Mouse (Mus musculus) stomach, embryonic 14.5 days (tissue): ENCODE data around the gene Pank4. TPM values are rescaled to one million over a fixed set of nuclear protein-coding genes. Genes with fewer than 3 reads are reported as not detected.

ENCODE experiments used
- ATAC-seq: fragments of 200-750 bp; cut with Nextera tagmentation; 2 replicates; pipeline ENCODE4 v1.8.0; 2017; ENCODE audit warnings: low read depth, moderate TSS enrichment; ENCODE audit not compliant: insufficient number of reproducible peaks, insufficient read depth, low FRiP score
- H3K27ac ChIP-seq: fragments of 300-500 bp; sonication (generic); 2 replicates; pipeline ENCODE4 v1.5.1; 2014; ENCODE audit warnings: mild to moderate bottlenecking, low read length, moderate library complexity, mixed read lengths
- H3K27me3 ChIP-seq: fragments of 300-500 bp; sonication (generic); 2 replicates; pipeline ENCODE4 v1.6.1; 2014; ENCODE audit warnings: low read length, control low read depth, mixed read lengths; ENCODE audit not compliant: control insufficient read depth, insufficient read depth
- H3K36me3 ChIP-seq: fragments of 300-500 bp; sonication (generic); 2 replicates; pipeline ENCODE4 v1.6.1; 2014; ENCODE audit warnings: mild to moderate bottlenecking, control low read depth, low read length, moderate library complexity, mixed read lengths; ENCODE audit not compliant: control insufficient read depth, insufficient read depth
- H3K4me1 ChIP-seq: fragments of 300-500 bp; sonication (generic); 2 replicates; pipeline ENCODE4 v1.6.1; 2014; ENCODE audit warnings: low read length, control low read depth, mixed read lengths; ENCODE audit not compliant: control insufficient read depth, insufficient read depth
- H3K4me2 ChIP-seq: fragments of 300-500 bp; sonication (generic); replicated peaks from 2 replicates; pipeline ENCODE4 v1.6.1; 2014; ENCODE audit warnings: low read depth, low read length, control low read depth
- H3K4me3 ChIP-seq: fragments of 300-500 bp; sonication (generic); 2 replicates; pipeline ENCODE4 v1.5.1; 2014; ENCODE audit warnings: low read depth, low read length, control low read depth
- H3K9ac ChIP-seq: fragments of 300-500 bp; sonication (generic); replicated peaks from 2 replicates; pipeline ENCODE4 v1.6.1; 2014; ENCODE audit warnings: low read depth, mild to moderate bottlenecking, control low read depth, low read length, moderate library complexity, mixed read lengths
- H3K9me3 ChIP-seq: fragments of 300-500 bp; sonication (generic); 2 replicates; pipeline ENCODE4 v1.6.1; 2016; ENCODE audit warnings: low read depth, low read length, control low read depth; ENCODE audit not compliant: control insufficient read depth
- WGBS: fragments of 180-500 bp; shearing (Covaris S2); extraction: QIAGEN DNeasy Blood & Tissue Kit; methylation state at CpG from one replicate; pipeline ENCODE4 v1.1.7; 2014; 5-methylcytosine and 5-hydroxymethylcytosine counted together
- polyA plus RNA-seq: library from polyadenylated mRNA; unstranded; fragments of >200 nt; fragmentation: Nextera tagmentation; extraction: Ambion mirVana; gene quantifications from 2 replicates; pipeline ENCODE4 v1.2.1, GENCODE M21; 2014

Gene Pank4
- polyA plus RNA-seq = 48.3 and 50.4 TPM in 2 replicates

DNA sequence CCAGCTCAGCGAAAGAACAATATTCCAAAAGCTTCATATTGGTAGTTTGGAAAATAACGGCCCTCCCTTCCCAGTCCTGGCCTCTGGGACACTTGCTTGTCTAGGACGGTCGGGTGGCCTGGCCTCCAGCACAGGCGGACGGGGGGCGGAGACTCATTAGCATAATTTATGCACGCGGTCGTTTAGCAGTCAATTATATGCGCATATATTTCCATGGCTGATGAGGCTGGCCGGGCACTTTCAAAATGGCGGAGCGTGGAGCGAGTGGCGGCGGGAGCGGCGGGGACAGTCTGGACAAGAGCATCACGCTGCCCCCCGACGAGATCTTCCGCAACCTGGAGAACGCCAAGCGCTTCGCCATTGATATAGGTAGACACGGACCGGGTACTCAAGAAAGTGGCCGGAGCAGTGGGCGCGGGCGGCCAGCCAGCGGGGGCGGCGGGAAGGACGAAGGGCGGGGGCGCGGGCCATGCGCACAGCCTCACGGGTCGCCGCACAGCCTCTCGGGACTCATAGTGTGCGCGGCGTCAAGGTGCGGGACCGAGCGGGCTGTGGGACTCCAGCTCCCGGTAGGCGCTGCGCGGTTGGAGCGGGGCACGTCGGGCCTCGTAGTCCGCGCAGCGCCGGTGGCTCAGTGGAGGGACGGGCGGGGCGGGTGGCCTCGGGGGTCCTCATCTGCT is at the start of gene Pank4:
Gene Pank4 (plus strand): TSS at position 223 of the 680 bp plus-strand sequence.
- peaks cover 31% of the 10 kb centered on the region for H3K4me1 ChIP-seq

DNA sequence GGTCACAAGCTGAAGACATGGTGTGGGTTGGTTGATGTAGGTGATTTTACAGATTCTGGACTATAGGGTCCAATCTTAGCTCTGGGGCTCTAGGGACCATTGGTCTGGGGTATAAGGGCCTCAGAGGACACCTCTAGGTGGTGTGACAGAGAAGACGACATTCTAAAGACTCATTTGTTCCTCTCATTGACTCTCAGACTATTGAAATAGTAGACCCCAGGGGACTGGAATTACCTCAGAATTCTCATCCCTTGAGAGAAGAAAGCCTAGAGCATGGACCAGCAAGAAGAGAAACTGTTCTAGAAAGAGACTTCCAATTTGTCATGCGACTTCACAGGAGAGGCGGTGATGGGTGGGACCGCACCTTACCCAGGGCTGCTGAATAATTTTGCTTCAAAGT is 49.7 kb upstream of the Pank4 start:
- H3K27me3 ChIP-seq = no peaks in the 10 kb centered on the region
- H3K4me2 ChIP-seq = no peak overlapping the region
- H3K4me3 ChIP-seq = no peak overlapping the region
- 92% methylated on average over 4 of the region's 4 CpGs for WGBS
- no peak overlapping the region for H3K27ac ChIP-seq
- H3K9ac ChIP-seq = no peak overlapping the region
- H3K36me3 ChIP-seq = no peaks in the 10 kb centered on the region
- no peak for ATAC-seq
- peaks cover 15% of the 10 kb centered on the region for H3K4me1 ChIP-seq
- H3K9me3 ChIP-seq = no peaks in the 10 kb centered on the region

More for the DNA sequence above, at the start of gene Pank4:
- Histone ChIP-seq H3K27ac (peak within 1 kb of the TSS; percentile 88), H3K9me3 (no peaks in the 10 kb centered on the region), H3K27me3 (peaks cover 35% of the 10 kb centered on the region), H3K4me3 (peak within 1 kb of the TSS; percentile 84), H3K36me3 (peaks cover 8% of the 10 kb centered on the region), H3K9ac (peak within 1 kb of the TSS; percentile 77), H3K4me2 (peak within 1 kb of the TSS; percentile 85)
- peak; percentile 95 for ATAC-seq
- under 1% methylated on average over 60 of the region's 66 CpGs for WGBS

DNA sequence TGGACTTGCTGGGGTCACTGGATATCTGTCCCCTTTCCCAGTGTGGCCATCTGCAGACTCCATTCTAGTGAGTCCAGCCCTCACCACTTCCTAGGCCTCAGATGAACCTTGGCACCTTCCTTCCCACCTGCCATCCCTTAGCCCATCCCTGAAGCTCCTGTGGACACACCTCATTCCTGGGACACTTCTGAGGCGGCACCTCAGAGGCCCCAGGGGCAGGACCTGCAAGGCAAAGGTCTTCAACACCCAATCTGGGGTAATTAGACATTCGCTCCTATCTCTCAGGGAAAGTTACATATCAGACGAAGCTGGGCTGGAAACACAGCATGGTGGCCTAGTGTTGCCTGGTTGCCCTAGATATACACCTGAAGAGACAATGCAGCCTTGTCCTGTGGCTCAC is 49.2 kb upstream of the Pank4 start:
- no peaks in the 10 kb centered on the region for H3K9me3 ChIP-seq
- H3K9ac ChIP-seq = no peak overlapping the region
- ATAC-seq = no peak
- WGBS = 64% methylated on average over 3 of the region's 3 CpGs
- peaks cover 15% of the 10 kb centered on the region for H3K4me1 ChIP-seq
- no peaks in the 10 kb centered on the region for H3K36me3 ChIP-seq
- no peak overlapping the region for H3K4me3 ChIP-seq
- H3K27me3 ChIP-seq = no peaks in the 10 kb centered on the region
- H3K27ac ChIP-seq = no peak overlapping the region
- H3K4me2 ChIP-seq = no peak overlapping the region

DNA sequence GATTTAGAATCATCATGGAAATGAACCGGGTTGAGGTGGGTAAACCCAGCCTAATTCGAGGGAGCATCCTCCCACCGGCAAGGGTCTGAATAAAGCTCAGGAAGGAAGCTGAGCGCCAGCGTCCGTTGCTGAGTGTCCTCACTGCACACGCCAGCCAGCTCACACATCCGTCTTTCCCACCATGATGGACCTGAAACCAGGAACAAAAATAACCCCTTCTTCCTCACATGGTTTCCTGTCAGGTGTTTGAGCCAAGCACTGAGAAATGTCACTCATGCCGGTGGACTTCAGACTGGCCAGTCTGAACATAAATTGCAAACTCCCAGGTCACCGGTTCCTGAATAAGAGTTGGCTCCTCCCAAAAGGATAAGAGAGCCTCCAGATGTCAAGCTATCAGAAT is 48.6 kb upstream of the Pank4 start:
- WGBS = 70% methylated on average over 10 of the region's 10 CpGs

DNA sequence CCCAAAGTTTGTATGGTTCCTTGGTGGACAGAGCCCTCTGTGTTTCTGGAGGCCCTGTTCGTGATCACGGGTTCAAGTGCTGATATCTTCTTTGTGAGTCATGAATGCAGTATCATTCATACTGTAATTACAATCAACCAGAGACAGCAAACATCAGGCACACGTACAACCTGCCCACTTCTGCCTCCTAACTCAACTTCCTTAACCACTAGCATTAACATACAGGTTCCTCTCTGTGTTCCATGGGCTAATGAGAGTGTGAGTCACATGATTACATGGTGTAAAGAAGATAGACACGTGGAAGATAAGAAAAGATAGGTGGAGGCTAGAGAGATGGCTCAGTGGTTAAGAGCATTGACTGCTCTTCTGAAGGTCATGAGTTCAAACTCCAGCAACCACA is 47.3 kb upstream of the Pank4 start:
- Histone ChIP-seq H3K4me1 (no peaks in the 10 kb centered on the region), H3K4me2 (no peak overlapping the region), H3K27ac (no peak overlapping the region), H3K9me3 (no peaks in the 10 kb centered on the region), H3K4me3 (no peak overlapping the region), H3K27me3 (no peaks in the 10 kb centered on the region), H3K9ac (no peak overlapping the region), H3K36me3 (no peaks in the 10 kb centered on the region)
- ATAC-seq = no peak
- 83% methylated on average over 4 of the region's 4 CpGs for WGBS

More for the DNA sequence above, 48.6 kb upstream of the Pank4 start:
- Histone ChIP-seq H3K4me1 (peaks cover 13% of the 10 kb centered on the region), H3K27ac (no peak overlapping the region), H3K9ac (no peak overlapping the region), H3K4me3 (no peak overlapping the region), H3K27me3 (no peaks in the 10 kb centered on the region), H3K4me2 (no peak overlapping the region), H3K36me3 (no peaks in the 10 kb centered on the region), H3K9me3 (no peaks in the 10 kb centered on the region)
- ATAC-seq = no peak

DNA sequence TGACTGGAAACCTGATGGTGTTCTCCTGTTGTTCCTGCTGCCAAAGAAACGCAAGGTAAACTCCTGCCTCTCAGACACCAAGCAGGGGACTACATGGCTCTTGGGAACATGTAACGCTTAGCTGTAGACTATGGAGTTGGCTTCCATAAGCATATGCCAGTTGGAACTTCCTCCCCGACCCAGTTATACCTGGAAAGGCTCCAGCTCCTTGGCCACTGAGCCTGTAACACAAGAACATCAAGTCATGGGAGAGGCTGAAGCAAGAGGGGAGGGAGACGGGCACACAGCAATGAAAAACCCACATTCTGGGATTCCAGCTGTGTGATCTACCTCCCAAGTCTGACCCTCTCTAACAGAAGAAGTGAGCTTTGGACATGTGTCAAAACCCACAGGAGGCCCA is 41.6 kb upstream of the Pank4 start:
- no peaks in the 10 kb centered on the region for H3K36me3 ChIP-seq
- no peak overlapping the region for H3K4me3 ChIP-seq
- H3K9me3 ChIP-seq = no peaks in the 10 kb centered on the region
- no peak for ATAC-seq
- H3K27me3 ChIP-seq = no peaks in the 10 kb centered on the region
- peaks cover 6% of the 10 kb centered on the region; the same call in 1 of the 2 replicates for H3K4me1 ChIP-seq
- H3K4me2 ChIP-seq = no peak overlapping the region
- 83% methylated on average over 4 of the region's 4 CpGs for WGBS
- H3K27ac ChIP-seq = no peak overlapping the region
- no peak overlapping the region for H3K9ac ChIP-seq

DNA sequence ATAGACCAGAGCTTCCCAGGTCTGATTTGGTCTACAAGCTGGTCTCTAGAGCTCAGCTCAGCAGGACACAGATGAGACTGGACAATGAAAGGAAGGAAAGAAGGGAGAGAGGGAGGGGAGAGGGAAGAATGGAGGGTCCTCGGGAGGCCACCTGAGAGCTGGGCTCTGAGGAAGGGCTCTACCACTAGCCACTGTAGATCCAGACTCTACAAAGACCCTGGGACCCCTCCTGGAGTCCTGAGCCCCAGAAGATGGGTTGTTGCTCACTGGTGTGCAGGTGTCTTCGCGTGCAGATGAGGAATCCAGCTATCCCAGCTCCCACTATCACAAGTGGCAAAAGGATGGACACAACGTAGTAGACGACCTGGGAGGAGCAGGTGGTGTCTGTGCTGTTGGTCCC is 41.0 kb upstream of the Pank4 start:
- ATAC-seq = no peak
- H3K27me3 ChIP-seq = no peaks in the 10 kb centered on the region
- no peak overlapping the region for H3K4me2 ChIP-seq
- no peak overlapping the region for H3K4me3 ChIP-seq
- H3K27ac ChIP-seq = no peak overlapping the region
- 85% methylated on average over 5 of the region's 5 CpGs for WGBS
- no peaks in the 10 kb centered on the region for H3K9me3 ChIP-seq
- no peaks in the 10 kb centered on the region for H3K36me3 ChIP-seq
- H3K4me1 ChIP-seq = peaks cover 12% of the 10 kb centered on the region
- H3K9ac ChIP-seq = no peak overlapping the region

DNA sequence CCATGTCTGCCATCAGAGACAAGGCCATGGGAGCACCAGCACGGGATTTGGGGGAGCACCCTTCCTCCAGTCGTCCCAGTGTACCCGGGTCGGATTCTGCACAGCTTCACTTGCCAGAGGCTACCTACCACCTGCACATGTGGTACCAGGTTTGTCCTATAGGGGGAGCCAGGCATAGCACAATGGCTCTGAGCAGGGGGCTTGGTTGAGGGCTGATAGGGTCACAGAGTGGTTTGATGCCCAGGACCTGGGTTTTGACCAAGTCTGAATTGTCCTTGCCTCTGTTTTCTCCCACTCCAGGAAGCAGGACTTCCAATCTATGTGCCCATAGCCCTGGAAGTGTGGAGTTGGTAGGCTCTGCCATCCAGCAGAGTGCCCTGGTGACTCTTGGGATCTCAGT is 38.5 kb upstream of the Pank4 start:
- Histone ChIP-seq H3K9me3 (no peaks in the 10 kb centered on the region), H3K9ac (no peak overlapping the region), H3K4me2 (no peak overlapping the region), H3K4me3 (no peak overlapping the region), H3K36me3 (no peaks in the 10 kb centered on the region), H3K4me1 (peaks cover 18% of the 10 kb centered on the region), H3K27me3 (no peaks in the 10 kb centered on the region), H3K27ac (no peak overlapping the region)
- 52% methylated on average over 4 of the region's 4 CpGs for WGBS
- no peak for ATAC-seq
